Mouse (Mus musculus): ENCODE measurements around the gene Zfp112. TPM values are rescaled to one million over a fixed set of nuclear protein-coding genes. Genes with fewer than 3 reads are reported as not detected.
A peak's percentile ranks its signal among the peaks of the same experiment; 100 is the strongest.

Zfp112 gene
- polyA plus RNA-seq, 1 experiment from 2014 or later, result 0.76 TPM

DNA sequence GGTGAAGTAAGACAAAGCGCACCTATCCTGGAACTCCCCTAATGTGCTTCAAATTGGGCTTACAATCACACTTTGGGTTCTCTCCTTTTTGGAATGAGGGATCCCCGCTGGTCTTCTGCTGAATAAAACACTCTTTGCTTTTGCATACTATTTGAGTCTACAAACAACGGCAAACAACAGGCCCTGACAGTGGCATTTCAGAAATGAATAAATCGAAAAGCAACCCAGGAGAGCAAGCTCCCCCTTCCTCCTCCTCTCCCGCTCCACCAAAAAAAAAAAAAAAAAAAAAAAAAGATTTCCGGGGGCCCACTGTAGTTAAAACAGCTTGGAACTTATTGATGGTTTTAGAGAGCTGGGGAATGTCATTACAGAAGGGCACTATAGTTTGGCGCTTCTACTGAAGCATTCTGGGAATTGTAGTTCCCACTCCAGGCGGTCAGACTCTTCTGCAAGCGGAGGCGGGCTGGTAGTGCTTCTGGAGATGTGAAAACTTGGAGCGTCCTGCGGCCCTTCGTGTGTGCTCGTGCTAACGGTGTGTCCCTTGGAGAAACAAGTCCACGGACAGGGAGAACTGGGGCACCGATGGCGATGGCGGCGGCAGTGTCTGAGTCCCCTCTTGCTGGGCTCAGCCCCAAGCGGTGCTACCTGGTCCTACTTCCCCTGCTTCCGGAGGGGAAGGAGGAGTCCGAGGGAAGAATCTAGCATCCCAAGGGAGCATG lies 62.7 kb downstream of the Zfp112 start, which contains the start of gene Zfp114:
Gene Zfp114, plus strand, starts transcription at position 443 of the 719 bp plus-strand sequence.
- Histone ChIP-seq H3K9me3 (ENCODE audit: low read length) (no peaks in the 10 kb centered on the region), H3K9ac (replicated peaks) (peak within 1 kb of the TSS; percentile 31; the same call in 1 of the 2 replicates), H3K36me3 (replicated peaks; ENCODE audit: insufficient read depth, low read length) (no peaks in the 10 kb centered on the region), H3K4me1 (ENCODE audit: insufficient read depth) (peaks cover 5% of the 10 kb centered on the region; the same call in 1 of the 2 replicates), H3K4me3 (ENCODE audit: low read depth, low read length) (peak within 1 kb of the TSS; percentile 48), H3K27ac (ENCODE audit: low read depth) (no peak within 1 kb of the TSS), H3K4me2 (ENCODE audit: low read depth, low read length) (peak within 1 kb of the TSS; percentile 68), H3K27me3 (ENCODE audit: insufficient read depth, low read length) (no peaks in the 10 kb centered on the region)
- WGBS (ENCODE audit: insufficient replicate concordance), result 13% methylated on average over 23 of the region's 23 CpGs
- ATAC-seq (peak; percentile 86), DNase-seq (peak; percentile 55)
- TF ChIP-seq CTCF (IDR thresholded peaks at IDR 0.05; ENCODE audit: low read depth) (no peak), EP300 (IDR thresholded peaks at IDR 0.05; ENCODE audit: low read depth) (no peak)

DNA sequence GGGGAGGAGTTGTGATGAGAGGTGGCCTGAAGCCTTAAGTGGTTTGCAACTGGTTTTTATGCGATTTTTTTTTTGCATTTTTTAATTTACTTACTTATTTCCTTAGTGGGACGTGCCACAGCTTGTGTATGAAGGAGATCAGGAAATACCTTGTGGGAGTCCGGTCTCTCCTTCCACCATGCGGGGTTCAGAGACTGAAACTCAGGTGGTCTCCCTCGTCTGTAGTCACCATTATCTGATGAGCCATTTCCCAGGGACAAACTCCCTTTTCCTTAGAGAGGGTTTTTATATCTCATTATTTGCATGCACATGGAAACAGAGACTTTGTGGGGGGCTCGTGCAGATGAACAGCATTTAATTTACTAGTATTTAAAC lies 63.2 kb downstream of the Zfp112 start:
- WGBS (ENCODE audit: insufficient replicate concordance), result 46% methylated on average over 6 of the region's 6 CpGs
- Histone ChIP-seq H3K4me3 (ENCODE audit: low read depth, low read length) (peak overlapping the region; percentile 48), H3K4me2 (ENCODE audit: low read depth, low read length) (peak overlapping the region; percentile 68), H3K27me3 (ENCODE audit: insufficient read depth, low read length) (no peaks in the 10 kb centered on the region), H3K9ac (replicated peaks) (peak overlapping the region; percentile 31; the same call in 1 of the 2 replicates), H3K4me1 (ENCODE audit: insufficient read depth) (peaks cover 5% of the 10 kb centered on the region; the same call in 1 of the 2 replicates), H3K27ac (ENCODE audit: low read depth) (no peak overlapping the region), H3K36me3 (replicated peaks; ENCODE audit: insufficient read depth, low read length) (no peaks in the 10 kb centered on the region), H3K9me3 (ENCODE audit: low read length) (no peaks in the 10 kb centered on the region)
- ATAC-seq, result no peak
- no peak for DNase-seq
- TF ChIP-seq CTCF (IDR thresholded peaks at IDR 0.05; ENCODE audit: low read depth) (no peak), EP300 (IDR thresholded peaks at IDR 0.05; ENCODE audit: low read depth) (no peak)

Other genes with a start within 250 kb of the Zfp112 start
- not detected in 2 replicates for gene Vmn1r177, start 245.9 kb upstream of the Zfp112 start, polyA plus RNA-seq (2015; fragmentation: Nextera tagmentation; extraction: Ambion mirVana)
- not detected in 2 replicates for gene Vmn1r178, start 220.3 kb upstream of the Zfp112 start, polyA plus RNA-seq (2015; fragmentation: Nextera tagmentation; extraction: Ambion mirVana)
- not detected in 2 replicates for gene Vmn1r179, start 185.3 kb upstream of the Zfp112 start, polyA plus RNA-seq (2015; fragmentation: Nextera tagmentation; extraction: Ambion mirVana)
- gene Vmn1r180, start 161.7 kb upstream of the Zfp112 start, polyA plus RNA-seq (2015; fragmentation: Nextera tagmentation; extraction: Ambion mirVana), result not detected in 2 replicates
- gene Vmn1r181, start 137.7 kb upstream of the Zfp112 start, polyA plus RNA-seq (2015; fragmentation: Nextera tagmentation; extraction: Ambion mirVana), result not detected in 2 replicates
- not detected in 2 replicates for gene V1rd19, start 110.6 kb upstream of the Zfp112 start, polyA plus RNA-seq (2015; fragmentation: Nextera tagmentation; extraction: Ambion mirVana)
- not detected in 2 replicates for gene Vmn1r183, start 59.1 kb upstream of the Zfp112 start, polyA plus RNA-seq (2015; fragmentation: Nextera tagmentation; extraction: Ambion mirVana)
- 3.2 and 4.0 TPM in 2 replicates for gene Zfp180, start 30.4 kb upstream of the Zfp112 start, polyA plus RNA-seq (2015; fragmentation: Nextera tagmentation; extraction: Ambion mirVana)
- 2.8 and 3.3 TPM in 2 replicates for gene Zfp235, start 21.9 kb downstream of the Zfp112 start, polyA plus RNA-seq (2015; fragmentation: Nextera tagmentation; extraction: Ambion mirVana)
- gene Zfp114, start 62.7 kb downstream of the Zfp112 start, polyA plus RNA-seq (2015; fragmentation: Nextera tagmentation; extraction: Ambion mirVana), result 0.13 and 0.19 TPM in 2 replicates
- 0.93 and 1.0 TPM in 2 replicates for gene Zfp111, start 99.1 kb downstream of the Zfp112 start, polyA plus RNA-seq (2015; fragmentation: Nextera tagmentation; extraction: Ambion mirVana)
- 0.40 and 0.65 TPM in 2 replicates for gene Zfp109, start 125.2 kb downstream of the Zfp112 start, polyA plus RNA-seq (2015; fragmentation: Nextera tagmentation; extraction: Ambion mirVana)
- 0.31 and 0.79 TPM in 2 replicates for gene Zfp108, start 142.5 kb downstream of the Zfp112 start, polyA plus RNA-seq (2015; fragmentation: Nextera tagmentation; extraction: Ambion mirVana)
- 1.1 and 1.2 TPM in 2 replicates for gene Zfp93, start 158.1 kb downstream of the Zfp112 start, polyA plus RNA-seq (2015; fragmentation: Nextera tagmentation; extraction: Ambion mirVana)
- 1.6 and 1.8 TPM in 2 replicates for gene Zfp61, start 188.9 kb downstream of the Zfp112 start, polyA plus RNA-seq (2015; fragmentation: Nextera tagmentation; extraction: Ambion mirVana)
- 1.8 and 2.2 TPM in 2 replicates for gene Zfp94, start 204.4 kb downstream of the Zfp112 start, polyA plus RNA-seq (2015; fragmentation: Nextera tagmentation; extraction: Ambion mirVana)
- gene Tescl, start 221.6 kb downstream of the Zfp112 start, polyA plus RNA-seq (2015; fragmentation: Nextera tagmentation; extraction: Ambion mirVana), result not detected in 2 replicates
- 0.06 TPM in 1 of 2 replicates, not detected in the other for gene Lypd5, start 236.9 kb downstream of the Zfp112 start, polyA plus RNA-seq (2015; fragmentation: Nextera tagmentation; extraction: Ambion mirVana)

Measured in liver, postnatal 0 days (tissue).